In genomic region chr19:17361181-17361580, GRCm38 (mm10) we compare ENCODE assay signal across 20 mouse cellular contexts. TPM values are rescaled to one million over a fixed set of nuclear protein-coding genes. Genes with fewer than 3 reads are reported as not detected.
DNase-seq lines count a peak whose midpoint lies in the region; ATAC-seq lines count a peak whose summit lies in the region.
"Had no signal": no experiment of that assay in that cellular context is flagged by ENCODE, and none has a peak within 500 bp of the region (broad histone marks: within the 10 kb centered on the region; RNA-seq: fewer than 3 reads in every experiment).

No protein-coding gene starts in this region.

- no peak overlapping the region for H3K9ac ChIP-seq in liver, embryonic 16.5 days (ENCODE audit: low read depth, low read length)
- H3K9ac ChIP-seq: embryonic facial prominence, embryonic 15.5 days; limb, embryonic 12.5 days; stomach, embryonic 15.5 days had no signal

- no peaks in the 10 kb centered on the region for H3K36me3 ChIP-seq in heart, embryonic 10.5 days
- H3K36me3 ChIP-seq in liver, embryonic 16.5 days (ENCODE audit: control insufficient read depth, insufficient read depth) = no peaks in the 10 kb centered on the region
- H3K36me3 ChIP-seq: embryonic facial prominence, embryonic 15.5 days; limb, embryonic 12.5 days; stomach, embryonic 15.5 days had no signal

- H3K27me3 ChIP-seq in heart, embryonic 10.5 days (ENCODE audit: insufficient read depth, poor library complexity, severe bottlenecking) = peaks cover 2% of the 10 kb centered on the region; the same call in 1 of the 2 replicates
- no peaks in the 10 kb centered on the region for H3K27me3 ChIP-seq in liver, embryonic 16.5 days (ENCODE audit: control insufficient read depth, insufficient read depth, low read depth, low read length)
- H3K27me3 ChIP-seq: CH12.LX; stomach, embryonic 15.5 days had no signal

- 36% methylated on average over 2 of the region's 2 CpGs for WGBS in heart, embryonic 10.5 days
- WGBS in liver, embryonic 16.5 days (ENCODE audit: insufficient replicate concordance) = 11% methylated on average over 2 of the region's 2 CpGs

- ATAC-seq in liver, embryonic 16.5 days (ENCODE audit: low read depth) = no peak
- no peak for ATAC-seq in inflammation-experienced regulatory T-cells, adult 6 months

- no peak overlapping the region for H3K27ac ChIP-seq in heart, embryonic 10.5 days
- peak overlapping the region; percentile 49; the same call in 1 of the 2 replicates for H3K27ac ChIP-seq in liver, embryonic 16.5 days (ENCODE audit: low read length)
- H3K27ac ChIP-seq: embryonic facial prominence, embryonic 15.5 days; limb, embryonic 12.5 days; stomach, embryonic 15.5 days had no signal

- H3K4me3 ChIP-seq in heart, embryonic 10.5 days = no peak overlapping the region
- H3K4me3 ChIP-seq in liver, embryonic 16.5 days (ENCODE audit: low read depth, low read length) = no peak overlapping the region
- H3K4me3 ChIP-seq: embryonic facial prominence, embryonic 15.5 days; limb, embryonic 12.5 days; stomach, embryonic 15.5 days had no signal

- H3K9me3 ChIP-seq in heart, embryonic 10.5 days = no peaks in the 10 kb centered on the region
- H3K9me3 ChIP-seq in liver, embryonic 16.5 days (replicated peaks; ENCODE audit: control insufficient read depth, low read length) = no peaks in the 10 kb centered on the region
- H3K9me3 ChIP-seq: embryonic facial prominence, embryonic 15.5 days; limb, embryonic 12.5 days; stomach, embryonic 15.5 days had no signal

- peak; percentile 89 for DNase-seq in heart, adult 11 months
- no peak for DNase-seq in heart, embryonic 10.5 days (ENCODE audit: low spot score)
- peak; percentile 47 for DNase-seq in liver
- no peak for DNase-seq in cerebellum, adult 11-12 months
- no peak for DNase-seq in spleen, postnatal 10 days (ENCODE audit: low spot score in 2 of 2)
- DNase-seq in adrenal gland, adult 18-20 months (ENCODE audit: low spot score in 2 of 2) = no peak
- DNase-seq: adrenal gland, adult 2 months; cerebellum, postnatal 14 days; embryo, embryonic 11 days; gastrocnemius, postnatal 10 days; kidney, postnatal 36 days; layer of hippocampus, adult 9-11 months; right cerebral cortex, postnatal 14 days; thymus, adult 18-20 months had no signal

- H3K4me1 ChIP-seq in heart, embryonic 10.5 days = peaks cover 10% of the 10 kb centered on the region
- peaks cover 29% of the 10 kb centered on the region for H3K4me1 ChIP-seq in liver, embryonic 16.5 days (ENCODE audit: control insufficient read depth, low read depth, low read length)
- H3K4me1 ChIP-seq: stomach, embryonic 15.5 days had no signal

- peak overlapping the region; percentile 16; the same call in 1 of the 2 replicates for H3K4me2 ChIP-seq in liver, embryonic 16.5 days (ENCODE audit: low read depth, low read length)
- H3K4me2 ChIP-seq: embryonic facial prominence, embryonic 15.5 days; limb, embryonic 12.5 days; stomach, embryonic 15.5 days had no signal

RNA-seq across cellular contexts. Expression of gene Gcnt1, which starts 11.5 kb away (rescaled TPM):
- polyA plus RNA-seq in heart, embryonic 10.5 days (2016; fragmentation: Nextera tagmentation; extraction: Ambion mirVana) = 7.7 and 9.4 TPM in 2 replicates
- 18.9 and 21.0 TPM in 2 replicates for polyA plus RNA-seq in liver, embryonic 16.5 days (2015; fragmentation: Nextera tagmentation; extraction: Ambion mirVana)
- total RNA-seq in adrenal gland, adult 18-20 months (2021) = 1 to 10 TPM; 2.5 to 2.6 TPM
- 1 to 10 TPM; 6.9 to 9.2 (median 7.5) TPM for polyA plus RNA-seq in inflammation-experienced regulatory T-cells, adult 6 months (2017; shearing (Covaris generic))

RNA-seq across cellular contexts. Expression of gene Rfk, which starts 32.7 kb away (rescaled TPM):
- 52.6 and 57.7 TPM in 2 replicates for polyA plus RNA-seq in heart, embryonic 10.5 days (2016; fragmentation: Nextera tagmentation; extraction: Ambion mirVana)
- polyA plus RNA-seq in liver, embryonic 16.5 days (2015; fragmentation: Nextera tagmentation; extraction: Ambion mirVana) = 48.8 and 49.8 TPM in 2 replicates
- 100 to 1,000 TPM in 1 of 2 experiments, 10 to 100 TPM in 1; 74.3 to 417 TPM for total RNA-seq in adrenal gland, adult 18-20 months (2021)
- polyA plus RNA-seq in inflammation-experienced regulatory T-cells, adult 6 months (2017; shearing (Covaris generic)) = 10 to 100 TPM; 13.5 to 29.9 (median 20.3) TPM

Comparison
In these comparisons a context has a peak if more than half of its experiments do, and no peak if none do; other contexts are left out.
1. DNase-seq: peak in heart, adult 11 months (single experiment) and liver (single experiment); none in heart, embryonic 10.5 days (single experiment), cerebellum, adult 11-12 months (single experiment), spleen, postnatal 10 days (0 of 2) and adrenal gland, adult 18-20 months (0 of 2).